Mouse (Mus musculus): ENCODE data around the gene Phgdh. TPM values are rescaled to one million over a fixed set of nuclear protein-coding genes. Genes with fewer than 3 reads are reported as not detected.
A peak's percentile ranks its signal among the peaks of the same experiment; 100 is the strongest.
"Not testable (repeated sequence)": the region's sequence is repeated elsewhere in the genome, so short reads cannot be mapped to it uniquely, and the experiment has no call there.

Gene Phgdh
- polyA plus RNA-seq (2015; fragmentation: Nextera tagmentation; extraction: Ambion mirVana) = 168 and 190 TPM in 2 replicates

DNA sequence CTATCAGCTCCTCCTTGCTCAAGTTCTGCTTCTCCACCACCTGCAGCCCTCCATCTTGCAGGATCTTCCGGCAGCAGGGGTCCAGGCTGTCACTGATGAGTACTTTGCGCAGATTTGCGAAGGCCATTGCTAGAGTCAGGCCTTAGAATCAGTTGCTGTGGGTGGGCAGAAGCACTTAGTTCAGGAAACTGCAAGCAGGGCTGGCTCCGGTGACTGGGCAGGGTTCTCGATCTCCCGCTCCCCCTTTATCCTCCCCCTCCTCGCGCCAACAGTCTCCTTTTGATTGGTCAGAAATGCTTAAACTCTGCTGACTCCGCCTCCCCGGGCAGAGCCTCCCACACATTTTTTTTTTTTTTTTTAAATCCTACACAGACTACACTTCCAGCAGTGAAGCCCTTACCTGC lies at the start of gene Phgdh:
Gene Phgdh (minus strand): TSS at position 285 of the 404 bp plus-strand sequence.
- ATAC-seq = peak; percentile 80
- WGBS = 0% methylated on average over 8 of the region's 10 CpGs

DNA sequence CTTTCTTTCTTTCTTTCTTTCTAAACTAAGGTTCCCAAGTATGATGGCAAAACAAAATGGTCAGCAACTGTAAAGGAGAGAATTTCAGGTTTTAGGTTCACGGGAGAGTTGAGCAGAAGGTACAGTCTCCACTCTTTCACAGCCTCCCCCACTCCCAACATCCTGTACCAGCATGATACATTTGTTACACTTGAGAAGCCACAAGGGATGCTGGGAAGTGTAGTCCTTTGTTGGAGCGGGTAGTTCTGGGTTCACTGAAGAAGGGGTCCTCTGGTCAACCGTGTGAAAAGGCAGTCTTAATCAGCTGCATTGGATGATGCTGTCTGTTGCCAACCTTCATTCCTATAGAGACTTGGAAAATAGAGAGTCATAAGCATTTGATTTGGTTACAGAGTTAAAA lies 49.5 kb upstream of the Phgdh start:
- H3K9ac ChIP-seq (replicated peaks; ENCODE audit: low read depth, low read length) = no peak overlapping the region
- peak; percentile 57 for ATAC-seq
- H3K36me3 ChIP-seq (ENCODE audit: control insufficient read depth, insufficient read depth) = no peaks in the 10 kb centered on the region
- WGBS = 66% methylated on average over 3 of the region's 3 CpGs
- H3K4me1 ChIP-seq (replicated peaks; ENCODE audit: control insufficient read depth, insufficient read depth, low read length) = peaks cover 15% of the 10 kb centered on the region
- no peak overlapping the region for H3K4me2 ChIP-seq (ENCODE audit: low read length)
- no peak overlapping the region for H3K27ac ChIP-seq (ENCODE audit: low read length)
- no peaks in the 10 kb centered on the region for H3K9me3 ChIP-seq (ENCODE audit: control insufficient read depth, low read length)
- no peak overlapping the region for H3K4me3 ChIP-seq (replicated peaks; ENCODE audit: low read length)
- H3K27me3 ChIP-seq (replicated peaks; ENCODE audit: control insufficient read depth, insufficient read depth, low read length) = no peaks in the 10 kb centered on the region

More for the DNA sequence above, at the start of gene Phgdh:
- Histone ChIP-seq H3K27ac (ENCODE audit: low read length) (peak within 1 kb of the TSS; percentile 65), H3K4me1 (replicated peaks; ENCODE audit: control insufficient read depth, insufficient read depth, low read length) (peaks cover 29% of the 10 kb centered on the region), H3K4me3 (replicated peaks; ENCODE audit: low read length) (peak within 1 kb of the TSS; percentile 64), H3K4me2 (ENCODE audit: low read length) (peak within 1 kb of the TSS; percentile 86), H3K9ac (replicated peaks; ENCODE audit: low read depth, low read length) (peak within 1 kb of the TSS; percentile 65)
- H3K27me3 ChIP-seq (replicated peaks; ENCODE audit: control insufficient read depth, insufficient read depth, low read length); H3K9me3 ChIP-seq (ENCODE audit: control insufficient read depth, low read length); H3K36me3 ChIP-seq (ENCODE audit: control insufficient read depth, insufficient read depth): not testable (repeated sequence)

DNA sequence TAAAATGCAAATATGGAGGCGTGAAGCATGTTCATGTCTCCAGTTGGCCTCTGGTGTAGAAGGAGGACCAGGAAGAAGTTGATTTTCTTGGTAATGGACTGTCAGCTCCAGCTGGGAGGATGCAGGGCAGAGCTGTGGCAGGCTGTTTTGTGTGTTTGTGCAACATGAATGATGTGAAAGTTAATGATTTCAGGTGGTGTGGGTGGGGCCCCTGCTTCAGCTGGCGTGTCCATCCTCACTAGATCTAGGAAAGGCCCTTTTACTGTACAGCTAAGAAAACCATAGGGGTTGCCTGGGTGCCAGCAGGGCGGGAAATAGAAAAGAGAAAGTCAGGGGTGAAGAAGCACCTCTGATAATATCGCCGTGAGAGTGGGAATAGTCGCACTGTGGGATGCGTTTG lies 48.0 kb upstream of the Phgdh start:
- Histone ChIP-seq H3K4me1 (replicated peaks; ENCODE audit: control insufficient read depth, insufficient read depth, low read length) (peaks cover 29% of the 10 kb centered on the region), H3K27ac (ENCODE audit: low read length) (no peak overlapping the region), H3K36me3 (ENCODE audit: control insufficient read depth, insufficient read depth) (no peaks in the 10 kb centered on the region), H3K9ac (replicated peaks; ENCODE audit: low read depth, low read length) (no peak overlapping the region), H3K4me3 (replicated peaks; ENCODE audit: low read length) (no peak overlapping the region), H3K27me3 (replicated peaks; ENCODE audit: control insufficient read depth, insufficient read depth, low read length) (no peaks in the 10 kb centered on the region), H3K4me2 (ENCODE audit: low read length) (no peak overlapping the region), H3K9me3 (ENCODE audit: control insufficient read depth, low read length) (no peaks in the 10 kb centered on the region)
- no peak for ATAC-seq
- WGBS = 91% methylated on average over 7 of the region's 7 CpGs

DNA sequence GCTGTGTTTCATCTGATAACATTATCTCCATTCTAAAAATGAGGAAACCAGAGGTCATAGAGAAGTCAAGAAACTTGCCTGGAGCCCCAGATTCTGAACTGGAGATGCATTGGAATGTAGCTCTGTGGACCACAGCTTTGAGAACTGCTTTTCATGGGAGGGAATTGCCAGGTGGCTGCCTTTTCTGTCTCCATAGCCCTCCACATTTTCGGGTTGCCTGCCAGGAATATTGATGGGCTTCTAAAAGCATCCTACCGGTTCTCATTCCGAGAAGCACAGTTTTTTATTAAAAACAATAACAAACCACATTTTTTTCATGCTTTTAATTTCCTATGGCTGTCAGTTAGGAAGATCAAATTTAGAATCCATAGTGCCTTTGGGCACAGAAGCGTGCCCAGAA lies 47.3 kb upstream of the Phgdh start:
- no peak overlapping the region for H3K27ac ChIP-seq (ENCODE audit: low read length)
- H3K4me2 ChIP-seq (ENCODE audit: low read length) = no peak overlapping the region
- no peaks in the 10 kb centered on the region for H3K27me3 ChIP-seq (replicated peaks; ENCODE audit: control insufficient read depth, insufficient read depth, low read length)
- H3K36me3 ChIP-seq (ENCODE audit: control insufficient read depth, insufficient read depth) = no peaks in the 10 kb centered on the region
- H3K9ac ChIP-seq (replicated peaks; ENCODE audit: low read depth, low read length) = no peak overlapping the region
- 56% methylated on average over 4 of the region's 4 CpGs for WGBS
- ATAC-seq = no peak
- H3K9me3 ChIP-seq (ENCODE audit: control insufficient read depth, low read length) = no peaks in the 10 kb centered on the region
- H3K4me3 ChIP-seq (replicated peaks; ENCODE audit: low read length) = no peak overlapping the region
- peaks cover 29% of the 10 kb centered on the region for H3K4me1 ChIP-seq (replicated peaks; ENCODE audit: control insufficient read depth, insufficient read depth, low read length)

DNA sequence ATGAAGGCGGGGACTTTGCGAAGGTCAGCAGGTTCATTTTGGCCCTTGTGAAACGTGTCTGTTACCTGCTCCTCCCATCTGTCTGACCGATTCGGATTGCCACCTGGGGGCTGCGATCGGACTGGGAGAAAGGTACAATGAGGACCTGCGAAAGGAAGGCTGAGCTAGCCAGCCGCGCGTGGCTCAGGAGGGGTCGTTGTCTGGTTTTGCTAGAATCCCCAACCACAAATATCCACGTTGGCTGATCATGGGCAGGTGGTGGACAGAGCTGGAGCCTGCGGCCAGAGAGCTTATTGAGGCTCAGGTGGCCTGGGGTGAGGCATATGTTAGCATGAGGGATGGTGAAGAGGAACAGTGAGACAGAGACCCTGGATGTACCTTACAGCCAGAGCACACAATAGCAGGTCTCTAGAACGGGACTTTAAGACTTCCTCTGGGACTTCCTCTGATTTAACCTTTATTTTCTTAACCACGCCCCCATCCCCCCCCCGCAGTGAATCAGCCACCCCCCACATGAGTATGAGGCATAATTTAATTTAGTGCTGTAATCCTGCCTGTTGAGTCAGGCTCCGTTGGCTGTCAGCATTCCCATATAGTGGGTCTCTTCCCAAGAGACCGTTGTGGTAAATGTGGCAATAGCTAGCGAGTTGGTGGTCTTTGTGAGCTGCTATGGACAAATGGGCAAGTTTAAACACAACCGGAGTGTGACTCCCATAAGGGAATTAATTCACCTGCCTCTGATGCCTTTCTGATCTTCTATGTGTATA lies 43.4 kb upstream of the Phgdh start:
- Histone ChIP-seq H3K27me3 (replicated peaks; ENCODE audit: control insufficient read depth, insufficient read depth, low read length) (no peaks in the 10 kb centered on the region), H3K9me3 (ENCODE audit: control insufficient read depth, low read length) (no peaks in the 10 kb centered on the region), H3K27ac (ENCODE audit: low read length) (peak overlapping the region; percentile 85), H3K4me2 (ENCODE audit: low read length) (peak overlapping the region; percentile 95), H3K4me3 (replicated peaks; ENCODE audit: low read length) (peak overlapping the region; percentile 87), H3K4me1 (replicated peaks; ENCODE audit: control insufficient read depth, insufficient read depth, low read length) (peaks cover 32% of the 10 kb centered on the region), H3K36me3 (ENCODE audit: control insufficient read depth, insufficient read depth) (no peaks in the 10 kb centered on the region), H3K9ac (replicated peaks; ENCODE audit: low read depth, low read length) (peak overlapping the region; percentile 98)
- ATAC-seq = peak; percentile 16; the same call in 1 of the 2 replicates
- WGBS = 9% methylated on average over 21 of the region's 21 CpGs

DNA sequence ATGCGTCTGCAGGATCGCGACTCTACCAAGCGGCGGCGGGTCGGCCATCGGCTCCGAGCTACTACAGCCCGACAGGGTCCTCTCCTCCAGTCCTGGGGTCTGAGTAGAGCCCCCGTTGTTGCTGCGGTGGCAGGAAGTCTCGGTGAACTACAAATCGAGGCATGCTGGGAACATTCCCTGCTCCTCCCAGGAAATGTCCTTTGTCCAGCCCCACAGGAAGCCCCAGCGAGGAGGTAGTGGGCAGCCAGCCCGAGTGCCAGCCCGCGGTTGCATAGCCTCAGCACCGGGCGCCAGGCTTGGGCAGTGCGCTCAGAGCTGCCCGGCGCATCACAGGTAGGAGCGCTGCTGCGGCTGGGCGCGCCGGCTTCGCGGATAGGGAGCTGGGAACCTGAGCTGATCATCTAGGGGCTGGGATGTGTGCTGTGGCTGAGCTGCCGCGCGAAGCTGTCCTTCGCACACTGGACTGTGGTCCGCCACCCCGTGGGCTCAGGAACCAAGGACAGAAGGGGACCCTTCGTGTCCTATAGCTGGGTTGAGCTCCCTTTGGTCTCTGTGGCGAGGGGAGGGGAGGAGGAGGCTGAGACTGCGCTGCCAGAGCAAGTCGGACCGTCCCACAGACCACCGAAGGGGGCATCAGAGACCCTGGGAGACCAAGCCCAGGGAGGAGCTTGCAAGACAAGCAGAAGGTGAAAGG lies 42.6 kb upstream of the Phgdh start, which contains the start of gene Zfp697:
Gene Zfp697 (plus strand): TSS at position 216 of the 694 bp plus-strand sequence.
- Histone ChIP-seq H3K9ac (replicated peaks; ENCODE audit: low read depth, low read length) (peak within 1 kb of the TSS; percentile 98), H3K4me2 (ENCODE audit: low read length) (peak within 1 kb of the TSS; percentile 95), H3K4me1 (replicated peaks; ENCODE audit: control insufficient read depth, insufficient read depth, low read length) (peaks cover 28% of the 10 kb centered on the region), H3K9me3 (ENCODE audit: control insufficient read depth, low read length) (no peaks in the 10 kb centered on the region), H3K27ac (ENCODE audit: low read length) (peak within 1 kb of the TSS; percentile 85), H3K36me3 (ENCODE audit: control insufficient read depth, insufficient read depth) (no peaks in the 10 kb centered on the region), H3K27me3 (replicated peaks; ENCODE audit: control insufficient read depth, insufficient read depth, low read length) (no peaks in the 10 kb centered on the region), H3K4me3 (replicated peaks; ENCODE audit: low read length) (peak within 1 kb of the TSS; percentile 87)
- WGBS = under 1% methylated on average over 42 of the region's 42 CpGs
- peak; percentile 94 for ATAC-seq

DNA sequence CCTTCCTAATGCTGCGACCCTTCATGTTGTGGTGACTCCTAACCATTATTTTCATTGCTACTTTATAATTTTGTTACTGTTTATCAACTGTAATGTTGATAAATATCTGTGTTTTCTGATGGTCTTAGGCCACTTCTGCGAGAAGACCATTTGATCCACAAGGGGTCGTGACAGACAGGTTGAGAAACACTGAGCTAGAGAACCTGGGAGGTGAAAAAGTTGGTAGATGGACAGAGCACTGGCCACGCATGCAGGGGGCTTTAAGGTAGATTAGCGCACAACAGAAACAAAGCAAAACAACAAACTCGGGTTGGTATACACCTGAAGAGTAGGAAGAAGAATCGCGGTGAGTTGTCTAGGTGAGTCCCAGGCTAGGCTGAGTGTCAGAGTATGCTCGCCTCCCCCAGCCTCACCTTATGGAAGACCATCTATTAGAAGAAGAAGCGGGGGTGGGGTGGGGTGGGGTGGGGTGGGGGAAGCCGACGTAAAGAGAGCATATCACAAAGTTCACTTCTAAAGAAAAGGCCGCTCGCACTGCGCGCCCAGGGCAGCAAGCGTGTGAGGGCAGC lies 42.0 kb upstream of the Phgdh start:
- ATAC-seq = peak; percentile 21
- H3K36me3 ChIP-seq (ENCODE audit: control insufficient read depth, insufficient read depth) = no peaks in the 10 kb centered on the region
- WGBS = 6% methylated on average over 17 of the region's 17 CpGs

DNA sequence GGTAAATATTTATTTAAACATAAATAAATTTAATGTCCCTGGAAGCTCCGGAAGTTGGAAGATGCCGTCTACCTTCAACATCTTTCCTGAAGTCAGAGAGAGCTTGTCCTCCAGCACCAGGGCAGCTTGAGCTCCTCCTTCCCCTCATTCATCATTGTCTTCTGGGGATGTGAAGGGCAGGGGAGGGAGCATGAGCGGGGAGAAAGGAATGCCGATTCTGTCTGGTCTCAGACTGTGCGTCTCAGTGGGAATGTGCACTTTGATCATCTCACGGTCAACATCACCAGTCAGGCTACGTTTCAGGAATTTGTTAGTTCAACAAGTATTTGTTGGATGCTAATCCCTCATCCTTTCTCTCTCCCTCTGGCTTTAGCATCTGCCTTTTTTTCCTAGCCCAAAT lies 39.4 kb upstream of the Phgdh start:
- 39% methylated on average over 7 of the region's 7 CpGs for WGBS
- Histone ChIP-seq H3K27ac (ENCODE audit: low read length) (no peak overlapping the region), H3K4me3 (replicated peaks; ENCODE audit: low read length) (no peak overlapping the region), H3K9me3 (ENCODE audit: control insufficient read depth, low read length) (no peaks in the 10 kb centered on the region), H3K9ac (replicated peaks; ENCODE audit: low read depth, low read length) (no peak overlapping the region), H3K4me1 (replicated peaks; ENCODE audit: control insufficient read depth, insufficient read depth, low read length) (peaks cover 16% of the 10 kb centered on the region), H3K36me3 (ENCODE audit: control insufficient read depth, insufficient read depth) (no peaks in the 10 kb centered on the region), H3K27me3 (replicated peaks; ENCODE audit: control insufficient read depth, insufficient read depth, low read length) (no peaks in the 10 kb centered on the region), H3K4me2 (ENCODE audit: low read length) (no peak overlapping the region)
- ATAC-seq = no peak

More for the DNA sequence above, 42.0 kb upstream of the Phgdh start:
- H3K27me3 ChIP-seq (replicated peaks; ENCODE audit: control insufficient read depth, insufficient read depth, low read length) = no peaks in the 10 kb centered on the region
- peaks cover 25% of the 10 kb centered on the region for H3K4me1 ChIP-seq (replicated peaks; ENCODE audit: control insufficient read depth, insufficient read depth, low read length)
- H3K4me3 ChIP-seq (replicated peaks; ENCODE audit: low read length) = peak overlapping the region; percentile 87
- no peaks in the 10 kb centered on the region for H3K9me3 ChIP-seq (ENCODE audit: control insufficient read depth, low read length)
- H3K27ac ChIP-seq (ENCODE audit: low read length) = no peak overlapping the region
- H3K9ac ChIP-seq (replicated peaks; ENCODE audit: low read depth, low read length) = peak overlapping the region; percentile 98
- peak overlapping the region; percentile 95 for H3K4me2 ChIP-seq (ENCODE audit: low read length)

DNA sequence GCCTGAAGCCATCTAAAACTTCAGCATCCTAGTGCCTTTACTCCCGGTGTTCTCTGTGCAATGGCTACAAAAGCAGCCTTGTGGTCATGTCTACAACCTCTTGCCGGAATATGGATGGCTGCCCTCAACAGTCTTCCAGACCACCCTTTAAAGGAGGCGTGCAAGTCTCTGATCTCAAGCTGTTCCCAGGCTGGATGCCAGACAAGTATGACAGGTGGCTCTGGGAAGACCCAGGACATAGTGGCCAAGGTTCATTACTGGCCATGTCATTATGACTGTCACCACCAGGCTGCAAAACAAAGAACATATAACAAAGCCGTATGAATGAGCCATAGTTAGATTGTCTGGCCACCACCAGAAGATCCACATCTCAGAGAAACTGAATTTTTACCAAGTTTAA lies 38.5 kb upstream of the Phgdh start:
- Histone ChIP-seq H3K4me2 (ENCODE audit: low read length) (no peak overlapping the region), H3K9me3 (ENCODE audit: control insufficient read depth, low read length) (no peaks in the 10 kb centered on the region), H3K36me3 (ENCODE audit: control insufficient read depth, insufficient read depth) (no peaks in the 10 kb centered on the region), H3K27ac (ENCODE audit: low read length) (no peak overlapping the region), H3K27me3 (replicated peaks; ENCODE audit: control insufficient read depth, insufficient read depth, low read length) (no peaks in the 10 kb centered on the region), H3K4me3 (replicated peaks; ENCODE audit: low read length) (no peak overlapping the region), H3K9ac (replicated peaks; ENCODE audit: low read depth, low read length) (no peak overlapping the region), H3K4me1 (replicated peaks; ENCODE audit: control insufficient read depth, insufficient read depth, low read length) (peaks cover 7% of the 10 kb centered on the region)
- WGBS = 89% methylated on average over 4 of the region's 4 CpGs
- no peak for ATAC-seq
